Mouse (Mus musculus): ENCODE results near the gene Emid1.
A peak's percentile ranks its signal among the peaks of the same experiment; 100 is the strongest.

Gene Emid1

GRCm38 (mm10) chr11:5062326-5062725, 89.7 kb downstream of the Emid1 start:
- no peak for DNase-seq

- DNase-seq = peak; percentile 94
These were observed 90.5 kb downstream of the Emid1 start for GRCm38 (mm10) chr11:5061413-5062139.

- no peak for DNase-seq
These were observed 91.2 kb downstream of the Emid1 start for GRCm38 (mm10) chr11:5060756-5061412.

GRCm38 (mm10) chr11:5059704-5060156, 92.3 kb downstream of the Emid1 start:
- peak; percentile 76 for DNase-seq

GRCm38 (mm10) chr11:5059230-5059629, 92.8 kb downstream of the Emid1 start:
- no peak for DNase-seq

- DNase-seq = no peak
These were observed 93.3 kb downstream of the Emid1 start for GRCm38 (mm10) chr11:5058783-5059182.

- peak; percentile 66 for DNase-seq
These were observed 94.0 kb downstream of the Emid1 start, which contains the start of gene Rasl10a for GRCm38 (mm10) chr11:5057856-5058641. Gene Rasl10a, plus strand, starts transcription at chr11:5058128.

GRCm38 (mm10) chr11:5057541-5057855, 94.6 kb downstream of the Emid1 start:
- DNase-seq = no peak

GRCm38 (mm10) chr11:5057064-5057463, 95.0 kb downstream of the Emid1 start:
- no peak for DNase-seq
